Mouse (Mus musculus) thymus, adult 18-20 months (tissue): ENCODE measurements around the gene Frrs1.
"Not testable (repeated sequence)": the region's sequence is repeated elsewhere in the genome, so short reads cannot be mapped to it uniquely, and the experiment has no call there.

ENCODE experiments used
- DNase-seq, 2 experiments: peaks; one replicate each; pipeline ENCODE4 v3.0.0; 2022; ENCODE audit warnings: mixed read lengths in 2 of 2

Gene Frrs1

GRCm38 (mm10) chr3:116858941-116859685, at the start of gene Frrs1:
TSS of gene Frrs1 (plus strand) at chr3:116859464.
- DNase-seq: no peak

- not testable (repeated sequence) for DNase-seq
Observed at GRCm38 (mm10) chr3:116810351-116810750, 48.9 kb upstream of the Frrs1 start.

GRCm38 (mm10) chr3:116812946-116813345, 46.3 kb upstream of the Frrs1 start:
- no peak for DNase-seq

- DNase-seq: no peak
Observed at GRCm38 (mm10) chr3:116815305-116815797, 43.9 kb upstream of the Frrs1 start.

- no peak for DNase-seq
Observed at GRCm38 (mm10) chr3:116815916-116816315, 43.3 kb upstream of the Frrs1 start.

- no peak for DNase-seq
Observed at GRCm38 (mm10) chr3:116816674-116817215, 42.5 kb upstream of the Frrs1 start.

- no peak for DNase-seq
Observed at GRCm38 (mm10) chr3:116817231-116817630, 42.0 kb upstream of the Frrs1 start.

GRCm38 (mm10) chr3:116826471-116827215, 32.6 kb upstream of the Frrs1 start:
- no peak for DNase-seq

GRCm38 (mm10) chr3:116829274-116829920, 29.9 kb upstream of the Frrs1 start:
- no peak for DNase-seq

GRCm38 (mm10) chr3:116831324-116831723, 27.9 kb upstream of the Frrs1 start:
- no peak for DNase-seq

GRCm38 (mm10) chr3:116832526-116833310, 26.5 kb upstream of the Frrs1 start:
- no peak for DNase-seq

- no peak for DNase-seq
Observed at GRCm38 (mm10) chr3:116833491-116833890, 25.8 kb upstream of the Frrs1 start.

GRCm38 (mm10) chr3:116834241-116834640, 25.0 kb upstream of the Frrs1 start:
- DNase-seq: no peak

GRCm38 (mm10) chr3:116835350-116835749, 23.9 kb upstream of the Frrs1 start:
- no peak for DNase-seq

- DNase-seq: peak; percentile 65 to 81
Observed at GRCm38 (mm10) chr3:116835770-116836680, 23.2 kb upstream of the Frrs1 start.

- DNase-seq: no peak
Observed at GRCm38 (mm10) chr3:116836681-116837475, 22.4 kb upstream of the Frrs1 start.

- DNase-seq: no peak
Observed at GRCm38 (mm10) chr3:116841311-116841710, 18.0 kb upstream of the Frrs1 start.

- DNase-seq: no peak
Observed at GRCm38 (mm10) chr3:116844880-116845579, 14.2 kb upstream of the Frrs1 start.

- no peak for DNase-seq
Observed at GRCm38 (mm10) chr3:116846084-116846483, 13.2 kb upstream of the Frrs1 start.

GRCm38 (mm10) chr3:116848099-116848498, 11.2 kb upstream of the Frrs1 start:
- DNase-seq: no peak
